ENCODE assay signal across 23 mouse cellular contexts in genomic region chr10:59368729-59369128, GRCm38 (mm10). TPM values are rescaled to one million over a fixed set of nuclear protein-coding genes. Genes with fewer than 3 reads are reported as not detected.
DNase-seq lines count a peak whose midpoint lies in the region; TF ChIP-seq lines count a peak whose summit lies in the region.
"Had no signal": no experiment of that assay in that cellular context is flagged by ENCODE, and none has a peak within 500 bp of the region (broad histone marks: within the 10 kb centered on the region; RNA-seq: fewer than 3 reads in every experiment).

No protein-coding gene starts in this region.

- peak; percentile 28 for DNase-seq in lung, adult 2 months
- no peak for DNase-seq in lung, adult 18-20 months
- DNase-seq in lung, postnatal 25 days (ENCODE audit: low spot score), result peak; percentile 47
- DNase-seq in lung, postnatal 4 days, result no peak
- DNase-seq: adrenal gland, adult 2 months; adrenal gland, postnatal 10 days; adrenal gland, postnatal 25 days; cerebellum, adult 11 months; cerebellum, adult 18-20 months; cerebellum, adult 8-10 months; cerebellum, adult 9-11 months; cerebellum, postnatal 14 days; cerebellum, postnatal 36 days; embryo, embryonic 11 days had no signal

- no peak for TF ChIP-seq CTCF in lung, adult 2 months (IDR thresholded peaks at IDR 0.05; ENCODE audit: insufficient read depth, low read length)

- no peak overlapping the region for H3K4me3 ChIP-seq in lung, adult 2 months (replicated peaks; ENCODE audit: extremely low read depth, low read depth, low read length)
- H3K4me3 ChIP-seq: embryonic facial prominence, embryonic 13.5 days; embryonic facial prominence, embryonic 15.5 days; erythroblast, embryonic 14.5 days; forebrain, embryonic 10.5 days; forebrain, embryonic 12.5 days had no signal

- H3K4me1 ChIP-seq in lung, adult 2 months (ENCODE audit: control insufficient read depth, insufficient read depth, low read length), result peaks cover 9% of the 10 kb centered on the region
- H3K4me1 ChIP-seq: embryonic facial prominence, embryonic 13.5 days; embryonic facial prominence, embryonic 15.5 days; forebrain, embryonic 10.5 days; forebrain, embryonic 12.5 days had no signal

- whole genome bisulfite sequencing in lung, adult 2 months, result 71% methylated on average over 8 of the region's 8 CpGs

- no peak for TF ChIP-seq POLR2A in lung, adult 2 months (IDR thresholded peaks at IDR 0.05; ENCODE audit: borderline replicate concordance, extremely low read depth, low read depth, low read length)

RNA-seq across cellular contexts. Expression of gene Gm10273, which starts 26.7 kb away (rescaled TPM):
- polyA plus RNA-seq in lung, adult 2 months (2012; rRNA removed), result 2.3 TPM in 2 replicates
- polyA plus RNA-seq: embryonic facial prominence, embryonic 15.5 days; forebrain, embryonic 14.5 days had no signal

RNA-seq across cellular contexts. Expression of gene Pla2g12b, which starts 34.7 kb away (rescaled TPM):
- polyA plus RNA-seq in lung, adult 2 months (2012; rRNA removed), result 0.41 TPM in 1 of 2 replicates, not detected in the other
- polyA plus RNA-seq: adrenal gland, adult 2 months; brain, embryonic 14.5 days; C2C12; embryonic facial prominence, embryonic 13.5 days; erythroblast, embryonic 14.5 days; forebrain, embryonic 10.5 days; forebrain, embryonic 12.5 days; forebrain, embryonic 14.5 days; forebrain, embryonic 16.5 days had no signal

RNA-seq across cellular contexts. Expression of gene P4ha1, which starts 45.6 kb away (rescaled TPM):
- 17.4 and 21.9 TPM in 2 replicates for polyA plus RNA-seq in lung, adult 2 months (2012; rRNA removed)

Comparison
In these comparisons a context has a peak if more than half of its experiments do, and no peak if none do; other contexts are left out.
1. DNase-seq: peak in lung, adult 2 months (single experiment) and lung, postnatal 25 days (single experiment); none in lung, adult 18-20 months (0 of 2) and lung, postnatal 4 days (0 of 2).